Mouse (Mus musculus) midbrain, embryonic 14.5 days (tissue): ENCODE data around the gene Gpr107. TPM values are rescaled to one million over a fixed set of nuclear protein-coding genes. Genes with fewer than 3 reads are reported as not detected.
"Not testable (repeated sequence)": the region's sequence is repeated elsewhere in the genome, so short reads cannot be mapped to it uniquely, and the experiment has no call there.

Experiments used
- ATAC-seq: fragments of 200-750 bp; cut with Nextera tagmentation; 2 replicates; pipeline ENCODE4 v1.8.0; 2017; ENCODE audit warnings: moderate number of reproducible peaks, moderate library complexity; ENCODE audit not compliant: low FRiP score, low TSS enrichment
- DNase-seq: peaks from one replicate; pipeline ENCODE4 v3.0.0-alpha.2; 2015
- H3K27ac ChIP-seq: fragments of 300-500 bp; sonication (generic); replicated peaks from 2 replicates; pipeline ENCODE4 v1.5.1; 2014; ENCODE audit warnings: mild to moderate bottlenecking, low read depth, low read length, moderate library complexity
- H3K27me3 ChIP-seq: fragments of 300-500 bp; sonication (generic); 2 replicates; pipeline ENCODE4 v1.6.1; 2014; ENCODE audit warnings: low read length, control low read depth, mixed read lengths; ENCODE audit not compliant: control insufficient read depth, insufficient read depth
- H3K36me3 ChIP-seq: fragments of 300-500 bp; sonication (generic); 2 replicates; pipeline ENCODE4 v1.6.1; 2014; ENCODE audit warnings: low read length, control low read depth; ENCODE audit not compliant: control insufficient read depth, insufficient read depth
- H3K4me1 ChIP-seq: fragments of 300-500 bp; sonication (generic); 2 replicates; pipeline ENCODE4 v1.6.1; 2014; ENCODE audit warnings: mild to moderate bottlenecking, antibody characterized with exemption, low read length, control low read depth; ENCODE audit not compliant: control insufficient read depth, insufficient read depth
- H3K4me2 ChIP-seq: fragments of 300-500 bp; sonication (generic); 2 replicates; pipeline ENCODE4 v1.6.1; 2014; ENCODE audit warnings: mild to moderate bottlenecking, low read length, moderate library complexity
- H3K4me3 ChIP-seq: fragments of 300-500 bp; sonication (generic); replicated peaks from 2 replicates; pipeline ENCODE4 v1.5.1; 2014; ENCODE audit warnings: low read depth, low read length
- H3K9ac ChIP-seq: fragments of 300-500 bp; sonication (generic); replicated peaks from 2 replicates; pipeline ENCODE4 v1.6.1; 2014; ENCODE audit warnings: mild to moderate bottlenecking, low read length, moderate library complexity
- H3K9me3 ChIP-seq: fragments of 300-500 bp; sonication (generic); 2 replicates; pipeline ENCODE4 v1.6.1; 2016; ENCODE audit warnings: low read length, control low read depth, mixed read lengths; ENCODE audit not compliant: control insufficient read depth
- WGBS: fragments of 180-500 bp; shearing (Covaris S2); extraction: QIAGEN DNeasy Blood & Tissue Kit; methylation state at CpG from one replicate; pipeline ENCODE4 v1.1.7; 2014; 5-methylcytosine and 5-hydroxymethylcytosine counted together
- polyA plus RNA-seq: library from polyadenylated mRNA; unstranded; fragments of >200 nt; fragmentation: Nextera tagmentation; extraction: Ambion mirVana; gene quantifications from 2 replicates; pipeline ENCODE4 v1.2.1, GENCODE M21; 2014

Gene Gpr107
- polyA plus RNA-seq, 1 experiment from 2014 or later, result 25.5 TPM

DNA sequence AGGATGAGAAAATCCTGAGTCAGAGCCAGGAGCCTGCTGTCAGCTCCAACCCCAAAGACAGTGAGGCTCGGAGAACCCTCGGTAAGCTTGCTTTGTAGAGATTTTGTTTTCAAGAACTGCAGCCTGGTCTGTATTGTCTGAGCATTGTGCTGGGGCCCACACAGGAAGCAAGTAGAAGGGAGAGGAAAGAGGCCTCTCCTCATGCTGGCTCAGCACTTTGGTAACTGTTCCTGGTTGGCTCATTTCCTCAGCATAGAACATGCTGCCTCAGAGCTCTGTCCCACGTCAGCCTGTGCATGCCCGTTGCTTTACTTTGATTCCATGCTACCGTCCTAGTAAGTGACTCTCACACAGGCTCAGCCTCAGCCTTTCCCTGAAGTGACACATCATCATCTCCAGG lies 19.9 kb downstream of the Gpr107 start:
- H3K4me3 ChIP-seq, result no peak overlapping the region
- H3K36me3 ChIP-seq, result peaks cover 90% of the 10 kb centered on the region
- no peak overlapping the region for H3K9ac ChIP-seq
- 85% methylated on average over 5 of the region's 5 CpGs for WGBS
- H3K9me3 ChIP-seq, result no peaks in the 10 kb centered on the region
- H3K27me3 ChIP-seq, result no peaks in the 10 kb centered on the region
- DNase-seq, result no peak
- ATAC-seq, result no peak
- H3K4me2 ChIP-seq, result no peak overlapping the region
- H3K27ac ChIP-seq, result no peak overlapping the region
- H3K4me1 ChIP-seq, result no peaks in the 10 kb centered on the region

- 95% methylated on average over 5 of the region's 5 CpGs for WGBS
- Histone ChIP-seq H3K27ac (no peak overlapping the region), H3K9me3 (no peaks in the 10 kb centered on the region), H3K36me3 (peaks cover 93% of the 10 kb centered on the region), H3K4me2 (no peak overlapping the region), H3K4me3 (no peak overlapping the region), H3K4me1 (no peaks in the 10 kb centered on the region), H3K27me3 (no peaks in the 10 kb centered on the region), H3K9ac (no peak overlapping the region)
- ATAC-seq (no peak), DNase-seq (no peak)
Observed at GRCm38 (mm10) chr2:31172536-31172935, 20.4 kb downstream of the Gpr107 start.

GRCm38 (mm10) chr2:31173290-31173689 lies 21.2 kb downstream of the Gpr107 start:
- Histone ChIP-seq H3K36me3 (peaks cover 97% of the 10 kb centered on the region), H3K4me1 (no peaks in the 10 kb centered on the region), H3K4me2 (no peak overlapping the region), H3K4me3 (no peak overlapping the region), H3K27ac (no peak overlapping the region), H3K9ac (no peak overlapping the region), H3K27me3 (no peaks in the 10 kb centered on the region), H3K9me3 (no peaks in the 10 kb centered on the region)
- WGBS, result 88% methylated on average over 4 of the region's 4 CpGs
- DNase-seq (peak; percentile 13), ATAC-seq (no peak)

GRCm38 (mm10) chr2:31178593-31178992 lies 26.5 kb downstream of the Gpr107 start:
- not testable (repeated sequence) for H3K27ac ChIP-seq, H3K9me3 ChIP-seq, H3K4me2 ChIP-seq, ATAC-seq, DNase-seq, H3K27me3 ChIP-seq, H3K9ac ChIP-seq, H3K4me3 ChIP-seq, H3K4me1 ChIP-seq
- WGBS, result 87% methylated on average over 6 of the region's 6 CpGs
- peaks cover 94% of the 10 kb centered on the region for H3K36me3 ChIP-seq

- ATAC-seq, result no peak
- H3K4me3 ChIP-seq, result no peak overlapping the region
- H3K27ac ChIP-seq, result no peak overlapping the region
- no peaks in the 10 kb centered on the region for H3K9me3 ChIP-seq
- H3K4me2 ChIP-seq, result no peak overlapping the region
- WGBS, result 92% methylated on average over 7 of the region's 7 CpGs
- H3K9ac ChIP-seq, result no peak overlapping the region
- no peak for DNase-seq
- H3K27me3 ChIP-seq, result no peaks in the 10 kb centered on the region
- peaks cover 94% of the 10 kb centered on the region for H3K36me3 ChIP-seq
- no peaks in the 10 kb centered on the region for H3K4me1 ChIP-seq
Observed at GRCm38 (mm10) chr2:31179471-31179870, 27.4 kb downstream of the Gpr107 start.

- Histone ChIP-seq H3K36me3 (peaks cover 95% of the 10 kb centered on the region), H3K4me1 (no peaks in the 10 kb centered on the region)
- ATAC-seq, result no peak
Observed at GRCm38 (mm10) chr2:31180081-31180551, 28.0 kb downstream of the Gpr107 start.

GRCm38 (mm10) chr2:31182786-31183330 lies 30.7 kb downstream of the Gpr107 start:
- WGBS, result 95% methylated on average over 6 of the region's 6 CpGs
- Histone ChIP-seq H3K9ac (no peak overlapping the region), H3K27me3 (no peaks in the 10 kb centered on the region), H3K9me3 (no peaks in the 10 kb centered on the region), H3K4me1 (no peaks in the 10 kb centered on the region), H3K4me3 (no peak overlapping the region), H3K27ac (no peak overlapping the region), H3K4me2 (no peak overlapping the region), H3K36me3 (peaks cover 93% of the 10 kb centered on the region)
- DNase-seq, result no peak
- ATAC-seq, result no peak

More at GRCm38 (mm10) chr2:31180081-31180551, 28.0 kb downstream of the Gpr107 start:
- WGBS, result 84% methylated on average over 7 of the region's 7 CpGs
- Histone ChIP-seq H3K4me3 (no peak overlapping the region), H3K27ac (no peak overlapping the region), H3K9ac (no peak overlapping the region), H3K4me2 (no peak overlapping the region), H3K27me3 (no peaks in the 10 kb centered on the region), H3K9me3 (no peaks in the 10 kb centered on the region)
- no peak for DNase-seq

GRCm38 (mm10) chr2:31183830-31184229 lies 31.7 kb downstream of the Gpr107 start:
- WGBS, result 97% methylated on average over 1 of the region's 1 CpGs
- no peaks in the 10 kb centered on the region for H3K27me3 ChIP-seq
- no peaks in the 10 kb centered on the region for H3K9me3 ChIP-seq
- no peak overlapping the region for H3K9ac ChIP-seq
- ATAC-seq (no peak), DNase-seq (no peak)
- H3K36me3 ChIP-seq, result peaks cover 91% of the 10 kb centered on the region
- H3K4me3 ChIP-seq, result no peak overlapping the region
- no peaks in the 10 kb centered on the region for H3K4me1 ChIP-seq
- no peak overlapping the region for H3K27ac ChIP-seq
- no peak overlapping the region for H3K4me2 ChIP-seq

DNA sequence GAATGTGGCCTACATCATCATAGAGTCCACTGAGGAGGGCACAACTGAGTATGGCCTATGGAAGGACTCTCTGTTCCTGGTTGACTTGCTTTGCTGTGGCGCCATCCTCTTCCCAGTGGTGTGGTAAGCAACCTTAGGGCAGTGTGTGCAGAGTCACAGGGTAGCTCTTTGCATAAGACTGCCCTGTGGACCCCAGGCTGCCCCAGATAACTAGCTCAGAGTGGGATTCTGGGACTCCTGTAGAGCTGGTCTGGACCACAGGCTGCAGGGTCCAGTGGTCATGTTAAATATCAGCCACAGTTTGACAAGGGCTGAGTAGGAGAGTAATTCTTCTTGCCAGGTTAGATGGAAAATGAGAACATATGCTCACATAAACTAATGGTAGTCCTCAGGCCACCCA lies 36.6 kb downstream of the Gpr107 start:
- Histone ChIP-seq H3K9me3 (no peaks in the 10 kb centered on the region), H3K27me3 (no peaks in the 10 kb centered on the region), H3K4me3 (no peak overlapping the region), H3K36me3 (peaks cover 91% of the 10 kb centered on the region), H3K27ac (no peak overlapping the region), H3K4me2 (no peak overlapping the region), H3K9ac (no peak overlapping the region), H3K4me1 (no peaks in the 10 kb centered on the region)
- no peak for ATAC-seq
- no peak for DNase-seq
- WGBS, result 100% methylated on average over 1 of the region's 1 CpGs
